Mouse (Mus musculus): Measurements from ENCODE around the gene Lama2.

DNA sequence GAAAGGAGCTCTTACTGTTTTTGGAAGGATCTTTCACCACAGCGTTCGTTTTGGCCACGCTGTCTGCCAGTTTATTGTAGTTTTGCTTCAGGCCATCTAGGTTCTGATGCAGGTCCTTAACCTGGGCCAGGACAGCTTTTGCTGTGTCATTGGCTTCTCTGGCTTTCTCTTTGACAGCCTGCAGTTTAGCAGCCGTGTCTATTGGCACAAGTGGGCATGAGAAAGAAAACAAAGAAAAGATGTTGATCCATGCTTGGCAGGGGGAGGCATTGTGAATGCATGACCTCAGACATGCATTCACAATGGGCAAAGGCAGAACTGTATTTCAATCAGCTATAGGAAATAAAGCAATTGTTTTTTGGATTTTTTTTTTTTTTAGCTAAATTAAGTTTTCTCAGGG is 565.1 kb downstream of the Lama2 start:
- TF ChIP-seq CTCF (IDR thresholded peaks at IDR 0.05) = no peak
- TF ChIP-seq POLR2A (IDR thresholded peaks at IDR 0.05; ENCODE audit: insufficient read depth, low read depth, low read length) = no peak

Measured in heart, adult 2 months (tissue).